ENCODE assay signal across 8 mouse cellular contexts in the genomic region with DNA sequence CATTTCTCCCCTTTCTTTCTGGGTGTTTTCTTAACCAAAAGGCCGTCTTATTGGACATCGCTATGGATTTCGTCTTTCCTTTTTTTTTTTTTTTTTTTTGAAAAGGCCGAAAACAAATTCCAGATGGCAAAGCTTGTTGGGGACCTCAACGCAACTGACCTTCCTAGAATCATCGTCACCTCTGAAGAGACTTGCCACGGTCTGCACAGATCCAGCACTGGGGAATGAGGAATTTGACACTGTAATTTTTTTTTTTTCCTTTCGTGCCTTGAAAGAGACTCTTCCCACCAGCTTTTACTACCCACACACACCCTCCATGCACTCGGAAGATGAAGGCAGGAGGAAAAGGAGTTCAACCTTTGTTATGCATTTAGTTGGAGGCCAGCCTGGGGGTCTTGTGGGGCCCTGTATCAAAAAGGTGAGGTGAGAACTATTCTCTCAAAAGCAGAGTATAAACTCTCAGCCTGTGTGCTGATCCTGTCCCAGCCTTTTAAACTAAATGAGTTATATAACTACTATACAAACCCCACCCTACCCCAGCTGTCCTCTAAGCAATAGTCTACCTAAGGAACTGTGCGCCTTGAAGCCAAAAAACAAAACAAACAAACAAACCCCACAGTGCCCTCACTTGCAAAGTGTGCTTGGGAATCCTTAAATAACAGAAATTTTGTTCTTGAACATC. TPM values are rescaled to one million over a fixed set of nuclear protein-coding genes. Genes with fewer than 3 reads are reported as not detected.
DNase-seq lines count a peak whose midpoint lies in the region; ATAC-seq and TF ChIP-seq lines count a peak whose summit lies in the region.

No protein-coding gene starts in this region.

- peak overlapping the region; percentile 92 for H3K9ac ChIP-seq in kidney, embryonic 15.5 days
- H3K9ac ChIP-seq in CH12.LX (ENCODE audit: insufficient read depth, low read depth), result peak overlapping the region; percentile 89
- H3K9ac ChIP-seq in hindbrain, embryonic 16.5 days (ENCODE audit: low read depth, low read length), result peak overlapping the region; percentile 94
- H3K9ac ChIP-seq in midbrain, postnatal 0 days (replicated peaks; ENCODE audit: low read length, poor library complexity, severe bottlenecking), result peak overlapping the region; percentile 96

- TF ChIP-seq EP300 in CH12.LX (IDR thresholded peaks at IDR 0.05; ENCODE audit: low read length), result no peak

- 6% methylated on average over 10 of the region's 10 CpGs for WGBS in kidney, embryonic 15.5 days
- 9% methylated on average over 10 of the region's 10 CpGs for WGBS in hindbrain, embryonic 16.5 days
- WGBS in midbrain, postnatal 0 days, result 8% methylated on average over 10 of the region's 10 CpGs

- peak overlapping the region; percentile 98 for H3K27ac ChIP-seq in kidney, embryonic 15.5 days
- no peak overlapping the region for H3K27ac ChIP-seq in CH12.LX (ENCODE audit: insufficient read depth, low read depth)
- H3K27ac ChIP-seq in hindbrain, embryonic 16.5 days (ENCODE audit: low read depth, low read length), result peak overlapping the region; percentile 97
- peak overlapping the region; percentile 99 for H3K27ac ChIP-seq in midbrain, postnatal 0 days (ENCODE audit: low read depth, low read length)

- no peaks in the 10 kb centered on the region for H3K9me3 ChIP-seq in kidney, embryonic 15.5 days (replicated peaks)
- no peaks in the 10 kb centered on the region for H3K9me3 ChIP-seq in CH12.LX (replicated peaks; ENCODE audit: low read length)
- H3K9me3 ChIP-seq in hindbrain, embryonic 16.5 days (ENCODE audit: control insufficient read depth, low read length), result no peaks in the 10 kb centered on the region
- H3K9me3 ChIP-seq in midbrain, postnatal 0 days (ENCODE audit: low read length), result no peaks in the 10 kb centered on the region

- no peak for TF ChIP-seq CTCF in CH12.LX (conservative IDR thresholded peaks at IDR 0.05 in 1 of 2, IDR thresholded peaks at IDR 0.05 in 1 of 2; ENCODE audit: low read depth in 2 of 2, low read length in 2 of 2)
- no peak for TF ChIP-seq CTCF in midbrain, postnatal 0 days (IDR thresholded peaks at IDR 0.05)

- H3K4me1 ChIP-seq in kidney, embryonic 15.5 days, result peaks cover 36% of the 10 kb centered on the region
- peaks cover 14 to 36% of the 10 kb centered on the region in 2 experiments for H3K4me1 ChIP-seq in CH12.LX (ENCODE audit: control insufficient read depth in 1 of 2, insufficient read depth in 2 of 2)
- H3K4me1 ChIP-seq in hindbrain, embryonic 16.5 days (ENCODE audit: control insufficient read depth, insufficient read depth, low read depth, low read length), result peaks cover 28% of the 10 kb centered on the region
- H3K4me1 ChIP-seq in midbrain, postnatal 0 days (ENCODE audit: insufficient read depth, low read length), result peaks cover 14% of the 10 kb centered on the region

- in situ Hi-C loops in CH12.LX (cut with MboI; ENCODE audit: low pct_ligation_motif_present, low pct_unique_long_range_greater_than_20kb, low sequenced_read_pairs), result no loop called here

- peaks cover 13% of the 10 kb centered on the region for H3K79me2 ChIP-seq in CH12.LX (replicated peaks; ENCODE audit: control insufficient read depth, extremely low read depth, insufficient read depth, poor library complexity, severe bottlenecking)

- H3K4me3 ChIP-seq in kidney, embryonic 15.5 days (replicated peaks), result peak overlapping the region; percentile 90
- H3K4me3 ChIP-seq in CH12.LX (replicated peaks in 1 of 3; ENCODE audit: low read depth in 2 of 3, low read length in 2 of 3, poor library complexity in 1 of 3), result peak overlapping the region; percentile 72 to 80 (median 79)
- H3K4me3 ChIP-seq in hindbrain, embryonic 16.5 days (ENCODE audit: low read length), result peak overlapping the region; percentile 78
- H3K4me3 ChIP-seq in midbrain, postnatal 0 days (ENCODE audit: low read depth, low read length), result peak overlapping the region; percentile 79

- TF ChIP-seq RAD21 in CH12.LX (IDR thresholded peaks at IDR 0.05; ENCODE audit: low read depth, low read length), result no peak; the same call in 1 of the 2 replicates

- no peak for TF ChIP-seq POLR2A in CH12.LX (IDR thresholded peaks at IDR 0.05; ENCODE audit: low read depth, low read length)

- H3K27me3 ChIP-seq in kidney, embryonic 15.5 days, result no peaks in the 10 kb centered on the region
- no peaks in the 10 kb centered on the region for H3K27me3 ChIP-seq in CH12.LX (replicated peaks)
- no peaks in the 10 kb centered on the region for H3K27me3 ChIP-seq in hindbrain, embryonic 16.5 days (replicated peaks; ENCODE audit: control insufficient read depth, insufficient read depth, low read length)
- H3K27me3 ChIP-seq in midbrain, postnatal 0 days (ENCODE audit: insufficient read depth, low read length), result no peaks in the 10 kb centered on the region

- no peaks in the 10 kb centered on the region for H3K36me3 ChIP-seq in kidney, embryonic 15.5 days
- H3K36me3 ChIP-seq in CH12.LX (replicated peaks in 1 of 2; ENCODE audit: control insufficient read depth in 1 of 2, insufficient read depth in 1 of 2, low read length in 1 of 2), result peaks cover 0 to 10% of the 10 kb centered on the region in 2 experiments
- H3K36me3 ChIP-seq in hindbrain, embryonic 16.5 days (ENCODE audit: control insufficient read depth, insufficient read depth, low read length), result no peaks in the 10 kb centered on the region
- no peaks in the 10 kb centered on the region for H3K36me3 ChIP-seq in midbrain, postnatal 0 days (ENCODE audit: insufficient read depth, low read length)

- dilution Hi-C loops in CH12.LX (cut with MboI; ENCODE audit: extremely low pct_ligation_motif_present, extremely low pct_unique_long_range_greater_than_20kb, low sequenced_read_pairs), result no loop called here

- no peak for ATAC-seq in kidney, embryonic 15.5 days (replicated peaks; ENCODE audit: low FRiP score)
- ATAC-seq in hindbrain, embryonic 16.5 days, result no peak
- ATAC-seq in midbrain, postnatal 0 days (ENCODE audit: low FRiP score), result no peak

- DNase-seq in kidney, adult 18-20 months, result no peak
- DNase-seq in CH12.LX (ENCODE audit: extremely low read depth), result no peak
- DNase-seq in cerebellum, adult 9-11 months, result peak; percentile 63
- DNase-seq in midbrain, postnatal 0 days (ENCODE audit: low spot score), result no peak
- no peak for DNase-seq in thymus, postnatal 14 days
- DNase-seq in testis, postnatal 14 days (ENCODE audit: low spot score), result no peak

- H3K4me2 ChIP-seq in kidney, embryonic 15.5 days, result peak overlapping the region; percentile 97
- H3K4me2 ChIP-seq in CH12.LX (ENCODE audit: insufficient read depth, low read depth, poor library complexity, severe bottlenecking), result peak overlapping the region; percentile 63
- peak overlapping the region; percentile 52 for H3K4me2 ChIP-seq in hindbrain, embryonic 16.5 days (ENCODE audit: low read length)
- H3K4me2 ChIP-seq in midbrain, postnatal 0 days (ENCODE audit: low read depth, low read length, poor library complexity, severe bottlenecking), result peak overlapping the region; percentile 47

TF ChIP-seq in CH12.LX, 34 proteins besides CTCF, POLR2A, EP300 and RAD21:
- TF ChIP-seq ZNF384 (IDR thresholded peaks at IDR 0.05; ENCODE audit: low read depth, low read length) (peak; percentile 73), PAX5 (IDR thresholded peaks at IDR 0.05; ENCODE audit: low read length) (no peak)

RNA-seq across cellular contexts. Expression of gene Taf4, which starts 1.0 kb away (rescaled TPM):
- 3.5 and 3.9 TPM in 2 replicates for polyA plus RNA-seq in kidney, embryonic 15.5 days (2015; fragmentation: Nextera tagmentation; extraction: Ambion mirVana)
- total RNA-seq in CH12.LX (2012; rRNA removed) (5.0 and 5.5 TPM in 2 replicates), CH12.LX (2014; rRNA removed) (3.0 and 3.5 TPM in 2 replicates)
- polyA plus RNA-seq in CH12.LX (2012; ENCODE audit: insufficient read length, low read depth), result 14.5 and 19.0 TPM in 2 replicates
- 2.8 and 3.0 TPM in 2 replicates for polyA plus RNA-seq in hindbrain, embryonic 16.5 days (2015; fragmentation: Nextera tagmentation; extraction: Ambion mirVana)
- total RNA-seq in midbrain, postnatal 0 days (2014; rRNA removed), result 11.4 and 15.0 TPM in 2 replicates
- polyA plus RNA-seq in midbrain, postnatal 0 days (2015; fragmentation: Nextera tagmentation; extraction: Ambion mirVana), result 2.2 and 2.9 TPM in 2 replicates

RNA-seq across cellular contexts. Expression of gene Lsm14b, which starts 47.3 kb away (rescaled TPM):
- polyA plus RNA-seq in kidney, embryonic 15.5 days (2015; fragmentation: Nextera tagmentation; extraction: Ambion mirVana), result 9.5 and 10.1 TPM in 2 replicates
- total RNA-seq in CH12.LX (2012; rRNA removed), result 16.5 and 16.9 TPM in 2 replicates
- 12.2 and 12.6 TPM in 2 replicates for total RNA-seq in CH12.LX (2014; rRNA removed)
- 15.3 and 15.6 TPM in 2 replicates for polyA plus RNA-seq in CH12.LX (2012; ENCODE audit: insufficient read length, low read depth)
- polyA plus RNA-seq in hindbrain, embryonic 16.5 days (2015; fragmentation: Nextera tagmentation; extraction: Ambion mirVana), result 9.3 and 17.8 TPM in 2 replicates
- total RNA-seq in midbrain, postnatal 0 days (2014; rRNA removed), result 113 and 118 TPM in 2 replicates
- polyA plus RNA-seq in midbrain, postnatal 0 days (2015; fragmentation: Nextera tagmentation; extraction: Ambion mirVana), result 22.0 and 23.6 TPM in 2 replicates

Comparison
In these comparisons a context has a peak if more than half of its experiments do, and no peak if none do; other contexts are left out.
1. H3K4me2 ChIP-seq: peak in every context shown above with its lines; median percentile 97 in kidney, embryonic 15.5 days; 63 in CH12.LX; 52 in hindbrain, embryonic 16.5 days; 47 in midbrain, postnatal 0 days.